Mouse (Mus musculus) monocyte, adult 2 months (primary cell): ENCODE data around the gene Auts2.

Experiments used
- DNase-seq, 2 experiments: peaks; one replicate each; pipeline ENCODE4 v3.0.0; 2022; ENCODE audit warnings: low spot score in 2 of 2, low read depth in 1 of 2

Gene Auts2

DNA sequence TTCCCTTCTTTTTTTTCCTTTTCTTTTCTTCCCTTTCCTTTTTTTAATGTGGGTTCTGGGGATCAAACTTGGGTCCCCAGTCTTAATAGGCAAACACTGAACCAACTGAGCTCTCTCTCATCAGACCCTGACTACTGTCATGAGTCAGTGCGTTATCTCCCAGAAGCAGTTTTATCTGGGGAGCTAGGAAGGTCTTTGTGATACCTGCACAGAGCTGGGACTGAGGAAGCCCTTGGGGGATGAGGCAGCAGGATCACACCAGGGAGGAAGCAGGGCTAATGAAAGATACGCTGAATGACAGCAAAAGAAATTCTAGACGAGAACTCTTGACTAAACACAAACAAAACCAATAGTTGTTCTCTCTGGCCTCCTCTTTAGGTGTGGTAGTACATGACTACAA, 727.6 kb downstream of the Auts2 start:
- DNase-seq: no peak

DNA sequence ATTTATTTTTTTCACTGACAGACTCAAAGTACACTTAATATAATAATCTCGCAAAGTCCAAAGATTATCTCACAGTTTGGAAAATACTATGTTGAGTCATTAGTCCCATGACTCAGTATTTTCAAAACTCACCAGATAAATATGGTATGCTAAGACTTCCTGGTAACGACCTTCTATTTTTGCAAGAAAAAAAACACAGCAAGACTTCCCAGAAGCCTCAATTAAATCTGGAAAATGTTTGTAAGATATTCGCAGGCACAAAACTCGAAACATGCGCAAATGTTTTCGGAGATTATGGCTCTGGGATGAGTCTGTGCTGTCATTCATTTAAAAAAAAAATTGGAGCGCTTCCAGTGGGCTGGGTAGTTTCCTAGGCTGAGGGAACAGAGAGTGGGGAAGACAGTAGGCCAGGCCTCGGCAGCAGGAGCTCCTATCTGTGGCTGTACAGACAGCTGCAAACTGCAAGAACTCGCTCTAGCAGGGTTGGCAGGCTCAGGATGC, 728.6 kb downstream of the Auts2 start:
- no peak for DNase-seq

DNA sequence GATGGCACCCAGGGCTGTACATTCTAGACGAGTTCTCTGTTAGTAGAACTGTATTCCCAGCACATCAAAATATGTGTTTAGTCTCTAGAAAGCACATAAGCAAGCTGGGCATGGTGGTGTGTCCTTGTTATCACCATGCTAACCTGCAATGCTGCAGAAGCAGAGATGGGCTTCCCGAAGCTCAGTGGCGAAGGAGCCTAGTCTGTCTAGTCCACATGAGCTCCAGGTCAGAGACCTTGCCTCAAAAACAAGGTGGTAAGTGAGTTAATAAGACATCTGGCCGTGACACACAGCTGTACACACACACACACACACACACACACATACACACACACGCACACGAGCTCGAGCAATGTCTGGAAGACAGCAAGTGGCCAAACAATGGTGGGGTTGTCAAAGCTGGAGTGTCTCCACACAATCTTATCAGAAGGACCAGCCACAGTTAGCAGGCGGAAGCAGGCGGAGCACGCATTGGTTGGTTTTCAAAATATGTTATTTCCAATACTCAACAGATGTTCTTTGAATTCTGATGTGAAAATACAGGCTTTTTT, 729.1 kb downstream of the Auts2 start:
- DNase-seq: no peak

DNA sequence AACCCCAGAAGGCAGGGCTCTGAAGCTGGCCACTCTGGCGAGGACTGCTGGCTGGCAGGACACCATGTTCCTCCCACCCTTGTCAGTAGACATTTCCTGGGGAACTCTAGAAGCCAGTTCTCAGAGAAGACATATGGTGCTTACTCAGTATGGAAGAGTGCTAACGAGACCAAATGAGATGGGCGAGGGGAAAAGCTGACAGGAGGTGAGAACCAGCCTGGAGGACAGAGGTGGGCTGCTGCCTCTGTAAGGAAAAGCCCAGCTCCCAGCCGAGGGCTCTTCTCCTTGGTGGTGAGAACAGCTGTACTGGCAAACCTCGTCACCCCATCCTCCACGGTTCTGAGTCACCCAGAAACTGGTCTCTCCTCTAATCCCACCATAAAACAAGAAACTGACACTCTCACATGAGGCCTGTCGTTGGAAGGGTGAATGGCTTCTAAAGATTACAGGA, 729.8 kb downstream of the Auts2 start:
- DNase-seq: no peak

DNA sequence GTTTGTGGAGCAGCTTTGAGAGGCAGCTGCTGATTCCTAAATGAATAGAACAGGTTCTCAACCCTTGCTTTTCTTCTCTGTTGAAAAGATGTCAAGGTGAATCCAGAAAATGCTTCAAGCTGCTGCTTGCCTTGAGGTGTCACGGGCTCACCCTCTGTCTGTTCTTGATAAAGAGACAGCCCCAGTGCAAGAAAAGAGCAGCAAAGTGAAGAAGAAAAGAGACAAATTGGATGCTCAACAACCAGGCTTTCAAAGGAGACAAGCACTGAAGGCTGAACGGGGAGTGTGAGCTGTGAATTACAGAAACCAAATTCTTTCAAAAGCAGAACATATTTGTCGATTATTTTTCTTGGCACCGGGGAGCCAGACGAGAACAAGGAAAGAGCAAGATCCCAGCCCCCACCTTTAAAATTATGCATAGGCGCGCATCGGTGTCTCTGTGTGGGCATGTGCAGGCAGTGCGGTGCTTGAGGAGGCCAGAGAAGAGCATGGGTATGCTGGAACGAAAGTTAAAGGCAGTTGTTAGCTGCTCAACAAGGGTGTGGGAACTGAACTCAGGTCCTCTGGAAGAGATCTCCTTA, 730.6 kb downstream of the Auts2 start:
- DNase-seq: no peak

DNA sequence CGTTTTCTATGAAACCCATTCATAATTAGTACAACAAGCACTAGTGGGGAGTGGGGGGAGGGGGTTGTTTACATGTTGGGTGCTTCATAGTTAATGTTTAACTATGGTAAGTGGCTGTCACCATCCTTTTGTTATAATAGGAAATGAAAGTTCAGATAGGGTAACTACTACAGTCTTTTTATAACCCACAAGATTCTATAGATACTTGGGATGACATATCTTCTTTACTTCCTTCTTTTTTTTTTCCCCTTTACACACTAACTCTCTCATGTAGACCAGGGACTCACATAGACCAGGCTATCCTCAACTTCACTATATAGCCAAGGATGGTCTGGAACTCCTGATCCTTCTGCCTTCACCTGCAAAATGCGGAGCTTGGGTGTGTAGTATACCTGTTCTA, 736.8 kb downstream of the Auts2 start:
- no peak for DNase-seq

DNA sequence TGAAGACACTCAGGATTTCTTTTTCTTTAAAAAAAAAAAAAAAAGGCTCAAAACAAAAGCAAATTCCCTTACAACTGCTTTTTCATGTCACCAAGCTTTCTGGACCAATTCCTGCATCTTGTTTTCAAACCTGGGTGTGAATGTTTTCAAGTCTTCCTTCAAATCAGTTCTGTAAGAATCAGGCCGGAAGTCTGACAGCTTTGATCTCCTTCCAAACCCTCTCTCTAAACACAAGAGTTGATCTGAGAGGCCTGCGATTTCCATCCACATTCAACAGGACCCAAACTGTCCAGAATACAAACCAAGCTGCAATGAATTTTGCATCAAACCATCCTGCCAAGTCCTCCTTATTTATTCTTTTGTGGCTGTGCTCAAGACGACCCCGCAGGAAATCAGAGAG, 737.9 kb downstream of the Auts2 start:
- no peak for DNase-seq

DNA sequence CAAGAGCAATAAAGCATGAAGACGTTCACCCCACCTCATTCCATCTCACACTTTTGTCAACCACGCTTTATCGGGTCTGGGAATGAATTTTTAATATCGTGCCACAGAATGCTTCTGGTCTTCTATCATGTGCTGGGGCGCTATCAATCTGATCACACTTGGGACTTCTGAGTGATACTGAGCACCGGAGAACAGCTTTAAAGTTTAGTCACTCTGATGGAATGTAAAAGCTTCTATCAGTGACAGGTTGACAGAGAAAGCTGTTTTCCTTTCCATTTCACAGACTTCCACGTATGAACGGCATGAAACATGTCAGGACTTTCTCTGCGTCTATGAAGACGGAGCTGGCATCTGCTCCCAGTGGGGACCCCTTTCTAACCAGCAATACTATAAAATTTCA, 739.5 kb downstream of the Auts2 start:
- no peak for DNase-seq

DNA sequence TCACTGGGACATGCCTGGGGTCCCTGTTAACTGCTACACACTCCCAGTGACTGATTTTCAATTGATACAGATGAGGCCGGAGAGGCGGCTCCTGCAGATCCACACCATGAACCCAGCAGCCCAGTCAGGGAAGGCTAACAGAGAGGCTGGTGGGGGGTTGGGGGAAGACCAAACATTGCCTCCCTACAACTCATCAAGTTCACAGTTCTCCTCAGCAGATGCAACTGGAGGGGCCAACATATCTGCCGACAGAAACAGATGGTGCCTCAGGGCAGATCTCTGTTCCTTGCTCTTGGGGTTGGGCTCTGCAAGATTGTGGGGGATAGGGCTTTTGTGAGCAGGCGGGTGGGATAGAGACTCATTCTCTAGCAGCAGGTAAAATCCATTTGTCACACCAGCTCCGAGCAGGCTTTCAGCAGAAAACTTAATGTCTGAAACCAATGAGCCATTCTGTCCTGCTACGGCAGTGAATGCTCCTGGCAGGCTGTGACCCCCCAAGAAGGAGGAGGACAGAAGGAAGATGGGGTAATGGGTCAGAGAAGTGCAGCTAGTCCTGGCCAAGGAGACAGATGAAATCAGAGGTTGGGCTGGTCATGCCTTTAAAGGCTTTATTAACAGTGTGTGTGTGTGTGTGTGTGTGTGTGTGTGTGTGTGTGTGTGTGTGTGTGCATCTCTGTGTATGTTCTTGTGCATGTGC, 740.7 kb downstream of the Auts2 start:
- DNase-seq: no peak

DNA sequence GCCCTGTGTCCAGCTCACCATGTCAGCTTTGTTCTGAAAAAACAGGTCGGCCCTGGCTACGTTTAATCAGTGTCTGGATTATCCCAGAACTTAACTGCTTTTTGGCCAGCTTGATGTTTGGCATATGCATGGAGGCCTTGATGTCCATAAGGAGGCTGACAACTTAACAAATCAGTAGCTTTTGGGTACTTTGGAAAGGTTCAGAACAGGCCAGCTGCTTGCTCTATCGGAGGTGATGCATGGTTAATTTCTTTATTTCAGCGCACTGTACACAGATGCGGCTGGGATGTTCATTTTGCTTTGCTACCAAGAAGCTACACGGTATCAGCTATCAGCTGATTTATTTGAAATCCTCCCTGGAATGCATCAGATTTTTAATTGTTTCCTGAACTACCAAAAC, 741.2 kb downstream of the Auts2 start:
- DNase-seq: no peak

DNA sequence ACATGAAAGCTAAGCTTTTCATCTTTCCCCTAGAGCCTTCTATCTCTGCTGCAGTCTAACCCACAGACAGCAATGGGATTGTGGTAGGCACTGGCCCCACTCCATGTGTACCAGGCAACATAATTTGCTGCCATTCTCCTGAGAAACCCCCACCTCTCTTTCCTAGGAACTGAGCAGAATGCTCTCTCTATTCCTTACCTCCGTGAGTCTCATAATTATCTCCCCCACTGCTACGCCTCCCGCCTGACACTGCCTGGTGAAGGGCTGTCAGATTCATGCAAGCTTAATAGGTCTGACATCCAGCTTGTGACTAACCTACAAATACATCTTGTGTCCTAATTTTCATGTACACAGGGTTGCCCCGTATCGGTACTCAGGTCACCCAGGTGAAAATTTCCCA, 744.8 kb downstream of the Auts2 start:
- no peak for DNase-seq

DNA sequence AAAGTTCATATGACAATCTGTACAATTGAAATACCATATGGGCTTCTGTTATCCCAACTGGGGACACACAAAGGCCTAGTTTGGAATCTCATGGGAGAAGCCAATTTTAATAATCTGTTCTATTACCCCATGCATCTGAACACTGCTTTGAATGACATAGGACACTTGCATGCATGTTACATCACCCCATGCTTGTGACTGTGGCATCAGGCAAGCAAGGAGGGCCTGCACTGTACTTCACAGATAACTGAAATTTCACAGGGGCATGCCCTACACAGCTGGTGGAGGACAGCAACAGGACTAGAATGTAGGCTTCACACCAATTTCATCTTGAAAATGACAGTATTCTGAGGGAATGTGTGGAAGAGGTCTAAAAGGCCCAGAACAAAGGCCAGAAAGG, 746.1 kb downstream of the Auts2 start:
- no peak for DNase-seq

DNA sequence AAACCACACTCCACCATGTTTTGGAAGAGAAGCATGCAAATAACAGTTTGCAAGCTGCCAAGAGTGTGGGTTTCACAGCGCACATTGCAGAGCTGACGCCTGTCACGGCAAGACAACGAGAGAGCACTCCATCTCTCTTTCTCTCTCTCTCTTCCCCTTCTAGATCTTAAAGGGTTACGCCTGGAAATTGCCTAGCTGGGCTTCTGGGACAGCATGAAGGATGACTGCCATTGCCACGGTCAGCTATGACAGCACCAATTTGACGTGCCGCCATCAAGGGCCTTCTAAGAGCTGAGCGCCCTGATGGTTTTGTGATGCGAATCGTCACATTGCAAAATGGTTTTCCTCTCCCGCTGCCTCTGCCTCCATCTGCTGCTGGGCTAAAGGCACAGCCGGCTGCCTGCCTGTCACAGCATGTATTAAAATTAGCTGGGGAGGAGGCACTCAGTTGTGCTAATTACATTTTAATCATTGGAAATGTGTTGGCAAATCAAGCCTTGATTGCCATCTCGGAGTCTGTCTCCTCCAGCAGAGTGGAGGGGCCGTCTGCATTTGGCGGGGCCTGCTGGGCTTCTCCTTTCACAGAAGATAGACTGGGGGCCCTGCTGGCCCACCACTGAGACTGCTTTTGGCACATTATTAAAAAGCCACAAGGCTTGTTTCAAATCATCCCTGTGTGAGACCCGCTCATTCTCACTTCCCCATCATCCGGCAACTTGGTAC, 748.6 kb downstream of the Auts2 start:
- DNase-seq: no peak

DNA sequence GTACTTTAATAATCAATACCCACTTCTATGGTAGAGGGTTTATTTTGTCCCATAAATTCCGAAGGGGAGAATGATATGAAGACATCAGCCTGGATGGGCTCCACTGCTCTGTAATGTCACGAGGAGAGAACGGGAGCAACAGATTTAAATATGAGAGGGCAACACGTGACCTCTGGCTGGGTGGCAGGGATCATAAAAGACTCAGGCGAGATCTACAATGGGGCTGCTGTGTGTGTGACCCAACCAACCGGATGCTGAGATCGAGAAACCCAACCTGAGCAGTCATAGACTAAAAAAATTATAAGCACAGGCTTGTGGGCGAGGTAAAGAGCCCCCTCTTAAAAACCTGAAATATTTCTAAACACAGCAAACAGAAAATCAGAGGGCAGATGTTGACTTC, 753.5 kb downstream of the Auts2 start:
- DNase-seq: no peak

DNA sequence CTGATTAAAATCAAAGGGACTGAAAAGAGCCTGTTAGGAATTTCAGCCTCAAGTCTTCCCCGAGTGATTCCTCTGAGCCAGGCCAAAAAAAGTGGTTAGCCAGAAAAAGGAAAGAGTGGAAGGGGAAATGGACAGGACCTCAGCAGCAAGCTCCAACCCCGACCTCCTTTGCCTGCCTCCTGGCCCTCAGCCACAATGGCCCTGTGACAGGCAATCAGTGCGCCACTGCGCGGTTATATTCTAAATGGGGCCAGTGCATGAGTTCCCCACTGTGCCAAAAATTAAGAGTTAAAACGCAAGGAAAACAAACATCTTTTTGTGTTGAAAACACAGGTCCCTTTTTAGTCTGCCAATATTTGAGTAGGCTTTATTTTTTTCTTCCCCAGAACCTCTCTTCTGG, 755.1 kb downstream of the Auts2 start:
- no peak for DNase-seq

DNA sequence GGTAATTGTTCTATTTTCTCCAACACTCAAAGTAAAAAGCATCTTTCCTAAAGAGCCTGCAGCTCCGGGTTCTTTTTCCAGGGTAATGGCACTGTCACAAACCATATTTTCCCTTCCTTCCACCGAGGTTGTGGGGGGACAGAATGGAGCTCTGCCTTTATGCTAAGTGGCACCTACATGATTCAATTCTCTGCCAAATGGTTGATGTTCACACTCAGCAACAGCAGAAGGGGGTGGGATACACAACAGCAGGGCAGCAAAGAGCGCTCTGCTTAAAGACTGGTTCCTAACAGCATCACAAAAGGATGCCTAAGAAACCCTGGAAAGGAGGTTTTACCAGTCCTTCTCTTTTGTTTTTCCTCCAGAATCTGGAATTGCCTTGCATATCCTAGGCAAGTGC, 759.9 kb downstream of the Auts2 start:
- no peak for DNase-seq

DNA sequence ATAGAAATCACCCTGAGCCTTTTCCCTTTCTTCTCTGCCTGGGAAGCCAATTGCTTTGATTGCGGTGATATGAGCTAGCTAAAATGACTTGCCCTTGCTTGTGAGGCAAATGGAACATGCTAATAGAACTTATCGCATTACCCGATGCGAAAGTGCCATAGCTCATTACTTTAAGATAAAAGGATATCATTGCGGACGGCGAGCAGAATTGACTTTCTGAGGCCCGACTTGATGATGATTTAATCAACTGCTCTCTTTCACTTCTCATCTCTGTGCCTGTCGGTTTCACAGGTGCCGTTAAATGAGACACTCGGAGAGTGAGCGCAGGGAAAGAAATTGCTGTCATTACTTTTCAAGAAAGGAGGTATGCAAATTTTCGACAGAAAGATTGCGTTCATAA, 762.1 kb downstream of the Auts2 start:
- no peak for DNase-seq

DNA sequence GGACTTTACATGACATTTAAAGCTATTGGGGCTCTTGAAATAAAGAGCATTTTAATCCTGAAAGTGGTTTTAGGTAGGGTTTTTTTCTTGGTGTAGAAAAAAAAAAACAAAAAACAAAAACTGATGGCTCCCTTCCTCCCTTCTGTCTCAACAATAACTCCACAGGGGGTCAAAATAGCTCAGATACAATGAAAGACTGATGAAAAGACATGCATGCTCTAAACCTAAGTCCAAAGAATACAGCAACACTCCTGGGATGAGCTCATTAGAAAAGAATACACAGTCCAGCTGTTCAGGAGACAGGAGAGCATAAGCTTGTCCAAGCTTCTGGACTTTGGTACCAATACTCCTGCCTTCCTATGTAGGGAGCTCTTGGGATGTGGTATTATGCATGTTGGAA, 764.0 kb downstream of the Auts2 start:
- DNase-seq: no peak

DNA sequence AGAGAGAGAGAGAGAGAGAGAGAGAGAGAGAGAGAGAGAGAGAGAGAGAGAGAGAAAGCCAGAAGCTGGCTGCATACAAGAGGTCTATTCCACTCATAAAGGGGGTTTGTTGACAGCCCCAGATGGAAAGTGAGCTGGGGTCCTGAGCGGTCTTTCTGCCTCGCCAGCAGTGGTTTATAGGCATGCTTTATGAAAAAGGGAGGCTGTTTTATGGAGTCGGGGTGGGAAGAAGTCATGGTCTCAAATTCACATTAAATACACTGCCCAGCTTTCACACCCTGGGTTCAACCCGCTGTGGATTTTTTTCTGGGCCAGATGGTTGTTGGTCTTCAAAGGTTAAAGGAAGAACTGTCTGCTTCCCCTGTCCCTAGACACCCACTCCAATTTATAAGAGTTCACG, 767.5 kb downstream of the Auts2 start:
- no peak for DNase-seq

DNA sequence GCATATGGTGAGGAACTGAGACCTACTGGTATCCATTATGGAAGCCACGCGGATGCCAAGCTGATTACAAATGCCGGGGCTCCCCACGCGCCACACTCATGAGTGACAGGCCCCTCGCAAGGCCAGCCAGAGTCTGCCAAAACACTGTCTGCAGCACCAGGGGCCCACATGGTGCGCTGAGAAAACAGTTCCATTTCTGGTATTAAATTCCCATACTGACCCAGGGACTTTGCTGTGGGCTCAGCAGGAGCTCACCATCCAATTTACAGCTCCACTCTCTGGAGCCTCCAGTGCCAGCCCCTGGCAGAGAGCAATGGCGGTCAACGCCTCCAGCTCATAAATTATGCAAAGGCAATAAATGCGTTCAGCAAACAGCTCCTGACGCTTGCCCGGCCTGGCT, 767.9 kb downstream of the Auts2 start:
- DNase-seq: no peak

DNA sequence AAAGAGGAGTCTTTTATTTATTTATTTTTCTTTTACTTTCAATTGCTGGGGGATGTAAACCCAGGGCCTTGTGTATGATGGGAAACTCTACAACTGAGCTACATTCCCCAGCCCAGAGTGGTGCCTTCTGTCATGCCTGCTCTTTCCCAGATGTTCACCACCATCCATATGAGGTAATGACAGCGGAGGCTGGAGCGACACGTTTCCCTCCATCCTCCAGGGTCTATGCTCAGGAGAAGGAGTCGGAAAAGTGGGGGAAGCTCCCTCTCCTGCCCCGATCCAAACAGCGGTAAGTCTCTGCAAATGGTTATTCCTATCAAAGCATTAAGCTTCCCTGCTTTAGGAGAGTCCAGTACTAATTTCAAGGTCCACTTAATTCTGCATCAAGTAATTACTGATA, 768.4 kb downstream of the Auts2 start:
- DNase-seq: no peak

DNA sequence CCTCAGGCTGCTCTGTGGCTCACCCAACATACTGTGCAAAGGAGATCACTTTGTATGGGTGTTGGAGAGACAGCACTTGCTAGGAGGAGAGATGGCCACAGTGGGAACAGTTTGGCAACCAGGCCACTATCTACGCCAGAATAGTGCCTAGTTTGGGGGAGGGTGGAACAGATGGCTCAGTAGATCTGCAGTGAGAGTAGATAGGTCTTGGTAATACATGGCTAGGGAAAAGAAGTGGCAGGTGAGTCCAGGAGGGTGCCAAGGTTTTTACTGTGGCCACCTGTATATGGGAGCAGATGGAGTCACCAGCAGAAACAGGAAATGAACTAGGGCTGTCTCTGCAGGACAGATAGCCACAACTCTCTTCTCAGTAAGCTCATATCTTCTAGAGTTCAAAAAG, 770.5 kb downstream of the Auts2 start:
- DNase-seq: no peak
